Mouse (Mus musculus) embryonic facial prominence, embryonic 13.5 days (tissue): ENCODE data around the gene Mrpl23. TPM values are rescaled to one million over a fixed set of nuclear protein-coding genes. Genes with fewer than 3 reads are reported as not detected.
A peak's percentile ranks its signal among the peaks of the same experiment; 100 is the strongest.

Experiments
- ATAC-seq: fragments of 200-750 bp; cut with Nextera tagmentation; 2 replicates; pipeline ENCODE4 v1.8.0; 2017; ENCODE audit warnings: low read depth; ENCODE audit not compliant: insufficient number of reproducible peaks, insufficient read depth, low FRiP score, low TSS enrichment
- H3K27ac ChIP-seq: fragments of 300-500 bp; sonication (generic); 2 replicates; pipeline ENCODE4 v1.5.1; 2015; ENCODE audit warnings: moderate library complexity, mild to moderate bottlenecking, inconsistent platforms
- H3K27me3 ChIP-seq: fragments of 300-500 bp; sonication (generic); 2 replicates; pipeline ENCODE4 v1.6.1; 2015; ENCODE audit warnings: mild to moderate bottlenecking, inconsistent platforms
- H3K36me3 ChIP-seq: fragments of 300-500 bp; sonication (generic); 2 replicates; pipeline ENCODE4 v1.6.1; 2015; ENCODE audit warnings: mild to moderate bottlenecking, inconsistent platforms
- H3K4me1 ChIP-seq: fragments of 300-500 bp; sonication (generic); 2 replicates; pipeline ENCODE4 v1.6.1; 2015; ENCODE audit warnings: inconsistent platforms
- H3K4me2 ChIP-seq: fragments of 300-500 bp; sonication (generic); 2 replicates; pipeline ENCODE4 v1.6.1; 2015; ENCODE audit warnings: moderate library complexity, mild to moderate bottlenecking, inconsistent platforms
- H3K4me3 ChIP-seq: fragments of 300-500 bp; sonication (generic); 2 replicates; pipeline ENCODE4 v1.5.1; 2015; ENCODE audit warnings: mild to moderate bottlenecking, inconsistent platforms
- H3K9ac ChIP-seq: fragments of 300-500 bp; sonication (generic); 2 replicates; pipeline ENCODE4 v1.6.1; 2015; ENCODE audit warnings: mild to moderate bottlenecking, inconsistent platforms
- H3K9me3 ChIP-seq: fragments of 300-500 bp; sonication (generic); 2 replicates; pipeline ENCODE4 v1.6.1; 2016; ENCODE audit warnings: inconsistent platforms
- WGBS: fragments of 180-500 bp; shearing (Covaris S2); methylation state at CpG from one replicate; pipeline ENCODE4 v1.1.7; 2015; ENCODE audit warnings: mixed read lengths; 5-methylcytosine and 5-hydroxymethylcytosine counted together
- polyA plus RNA-seq: library from polyadenylated mRNA; unstranded; fragments of >200 nt; fragmentation: Nextera tagmentation; extraction: Ambion mirVana; gene quantifications from 2 replicates; pipeline ENCODE4 v1.2.1, GENCODE M21; 2015

The Mrpl23 gene
- polyA plus RNA-seq, 1 experiment from 2014 or later = 36.0 TPM

DNA sequence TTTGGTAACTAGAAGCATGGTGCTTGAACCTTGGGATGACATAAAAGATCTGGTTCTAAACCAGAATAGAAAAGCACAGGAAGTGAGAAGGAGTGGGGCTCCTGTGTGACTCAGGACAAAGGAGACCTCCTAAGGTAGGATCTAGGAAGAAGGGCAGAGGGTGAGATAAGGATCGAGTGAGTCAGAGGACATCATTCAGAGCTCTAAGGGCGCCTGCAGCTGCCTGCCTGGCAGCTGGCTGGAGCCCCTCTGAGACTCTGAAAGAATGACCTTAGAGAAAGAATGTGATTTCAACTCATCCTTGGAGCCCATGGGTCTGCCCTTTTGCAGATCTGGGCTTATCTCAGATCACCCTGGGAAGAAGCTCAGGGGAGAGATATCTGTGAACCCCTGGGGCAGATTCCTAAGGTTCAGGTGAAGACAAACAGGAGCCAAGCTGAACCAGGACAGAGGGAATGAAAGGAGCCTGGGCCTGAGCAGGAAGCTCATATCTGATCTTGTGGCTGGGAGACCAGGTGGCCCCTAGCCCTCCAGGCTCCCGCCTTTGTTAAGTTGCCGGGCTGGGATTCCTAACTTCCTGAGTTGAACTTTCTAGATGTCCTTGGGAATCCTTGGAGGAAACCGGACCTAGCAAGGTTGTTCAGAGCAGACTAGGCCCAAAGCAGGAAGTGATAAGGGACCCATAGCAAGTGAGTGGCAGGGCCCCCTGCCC is 33.3 kb upstream of the Mrpl23 start:
- H3K9ac ChIP-seq = no peak overlapping the region
- 0 out of 2 replicates have a peak, but pooled peaks cover 3% of the 10 kb centered on the region for H3K36me3 ChIP-seq
- peak overlapping the region; percentile 22; the same call in 1 of the 2 replicates for H3K27ac ChIP-seq
- 0 out of 2 replicates have a peak, but pooled peaks cover 3% of the 10 kb centered on the region for H3K4me1 ChIP-seq
- no peaks in the 10 kb centered on the region for H3K9me3 ChIP-seq
- no peak overlapping the region for H3K4me3 ChIP-seq
- no peak for ATAC-seq
- H3K27me3 ChIP-seq = no peaks in the 10 kb centered on the region
- WGBS = 63% methylated on average over 5 of the region's 5 CpGs
- H3K4me2 ChIP-seq = no peak overlapping the region

DNA sequence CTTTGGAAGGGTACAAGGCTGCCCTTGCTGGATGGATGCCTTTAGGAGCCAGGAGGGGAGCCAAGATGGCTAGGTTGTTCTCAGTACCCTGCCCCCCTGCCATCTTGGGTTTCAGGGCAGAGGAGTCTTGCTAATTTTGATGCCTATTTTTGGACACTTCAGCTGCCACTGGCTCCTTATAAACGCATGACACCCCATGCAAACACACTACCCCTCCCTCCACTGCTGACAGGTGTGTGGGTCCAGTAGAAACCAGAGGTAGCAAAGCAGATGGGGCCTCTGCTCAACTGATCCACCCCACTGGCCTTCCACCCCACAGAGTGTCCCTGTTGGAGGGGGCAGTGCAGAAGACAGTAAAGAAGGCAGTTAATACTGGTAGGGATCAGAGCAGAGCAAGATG is 32.5 kb upstream of the Mrpl23 start:
- Histone ChIP-seq H3K4me1 (0 out of 2 replicates have a peak, but pooled peaks cover 3% of the 10 kb centered on the region), H3K9ac (no peak overlapping the region), H3K4me2 (no peak overlapping the region), H3K36me3 (no peaks in the 10 kb centered on the region), H3K27me3 (no peaks in the 10 kb centered on the region), H3K4me3 (no peak overlapping the region), H3K27ac (no peak overlapping the region), H3K9me3 (no peaks in the 10 kb centered on the region)
- 78% methylated on average over 1 of the region's 1 CpGs for WGBS
- ATAC-seq = no peak

DNA sequence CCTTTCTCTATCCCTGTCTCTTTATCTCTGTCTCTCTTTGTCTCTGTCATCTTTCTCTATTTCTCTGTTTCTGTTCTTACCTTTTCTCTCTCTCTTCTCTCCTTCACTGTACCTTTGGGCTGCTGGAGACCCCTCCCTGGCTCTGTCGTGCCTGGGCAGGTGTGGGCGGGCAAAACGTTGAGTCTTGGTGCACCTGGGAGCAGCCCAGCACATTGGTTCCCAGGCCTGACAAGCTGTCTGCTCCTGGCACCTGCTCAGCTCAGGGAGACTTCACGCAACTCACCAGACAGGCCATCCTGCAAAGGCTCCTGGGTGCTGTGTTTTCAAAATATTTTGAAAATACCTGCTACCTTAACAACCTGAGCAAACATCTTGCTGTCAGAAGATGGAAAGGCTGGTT is 29.3 kb upstream of the Mrpl23 start:
- WGBS = 69% methylated on average over 4 of the region's 4 CpGs
- H3K4me3 ChIP-seq = no peak overlapping the region
- H3K27ac ChIP-seq = no peak overlapping the region
- no peak for ATAC-seq
- H3K36me3 ChIP-seq = no peaks in the 10 kb centered on the region
- no peak overlapping the region for H3K9ac ChIP-seq
- H3K4me1 ChIP-seq = peaks cover 27% of the 10 kb centered on the region
- no peaks in the 10 kb centered on the region for H3K9me3 ChIP-seq
- no peaks in the 10 kb centered on the region for H3K27me3 ChIP-seq
- H3K4me2 ChIP-seq = no peak overlapping the region

DNA sequence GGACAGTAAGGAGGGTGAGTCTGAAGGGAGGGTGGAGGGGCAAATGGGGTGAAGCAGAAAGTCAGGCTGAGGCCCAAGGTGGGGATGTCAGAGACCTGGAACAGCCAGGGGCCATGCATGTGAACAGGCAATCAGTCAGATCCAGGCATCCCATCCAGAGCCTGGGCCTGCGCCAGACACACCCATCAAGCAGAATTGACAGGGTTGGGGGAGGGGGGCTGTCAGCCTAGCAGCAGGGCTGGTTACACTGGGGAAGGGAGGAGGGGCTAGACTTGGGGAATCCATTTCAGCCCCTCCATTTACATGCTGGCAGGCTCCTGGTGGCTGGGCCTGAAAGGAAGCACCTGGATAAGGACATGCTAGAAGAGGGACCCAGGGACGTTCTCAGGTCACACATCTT is 26.5 kb upstream of the Mrpl23 start:
- Histone ChIP-seq H3K36me3 (no peaks in the 10 kb centered on the region), H3K9ac (no peak overlapping the region), H3K4me1 (peaks cover 46% of the 10 kb centered on the region), H3K9me3 (no peaks in the 10 kb centered on the region), H3K27me3 (no peaks in the 10 kb centered on the region), H3K4me3 (no peak overlapping the region), H3K27ac (peak overlapping the region; percentile 76), H3K4me2 (no peak overlapping the region)
- ATAC-seq = peak; percentile 73
- WGBS = 24% methylated on average over 2 of the region's 2 CpGs

DNA sequence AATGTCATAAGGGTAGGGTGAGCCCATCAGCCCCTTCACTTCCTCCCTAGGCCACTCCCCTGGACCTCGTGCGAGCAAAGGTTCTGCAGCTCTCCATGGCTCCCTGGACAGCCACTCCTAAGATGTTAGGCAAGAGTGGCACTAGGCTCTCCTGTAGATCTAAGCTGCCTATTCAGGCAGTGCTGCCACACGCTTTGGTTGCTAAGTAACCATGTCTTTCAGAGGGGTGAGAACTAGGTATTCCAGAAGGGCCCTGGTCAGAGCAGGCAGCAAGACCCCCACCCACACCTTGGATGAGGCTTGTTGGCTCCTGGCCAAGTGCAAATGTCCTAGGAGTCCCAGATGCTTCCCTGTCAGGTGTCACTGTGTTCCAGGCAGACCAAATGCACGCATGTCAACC is 26.0 kb upstream of the Mrpl23 start:
- Histone ChIP-seq H3K27ac (peak overlapping the region; percentile 76), H3K9ac (peak overlapping the region; percentile 49), H3K4me1 (peaks cover 52% of the 10 kb centered on the region), H3K9me3 (no peaks in the 10 kb centered on the region), H3K4me3 (no peak overlapping the region), H3K27me3 (no peaks in the 10 kb centered on the region), H3K36me3 (no peaks in the 10 kb centered on the region), H3K4me2 (no peak overlapping the region)
- ATAC-seq = no peak
- 49% methylated on average over 4 of the region's 4 CpGs for WGBS

DNA sequence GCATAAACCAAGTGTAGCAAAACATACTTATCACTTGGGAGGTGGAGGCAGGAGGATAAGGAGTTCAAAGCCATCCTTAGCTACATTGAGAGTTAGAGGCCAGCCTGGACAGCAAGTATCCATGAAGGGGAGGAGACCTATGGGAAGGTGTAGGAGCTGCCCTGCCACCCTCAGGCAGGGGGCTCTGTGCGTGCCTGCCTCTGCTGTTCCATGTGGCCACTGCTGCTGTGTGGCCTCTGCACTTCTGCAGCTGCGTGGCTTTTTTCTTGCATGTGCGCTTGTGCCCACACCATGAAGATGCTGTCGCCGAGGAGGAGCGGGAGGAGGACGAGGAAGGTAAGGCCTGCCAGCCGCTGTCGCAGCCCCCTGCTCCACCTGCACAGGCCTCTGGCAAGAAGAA is 25.0 kb upstream of the Mrpl23 start:
- no peak for ATAC-seq
- Histone ChIP-seq H3K9me3 (no peaks in the 10 kb centered on the region), H3K27me3 (no peaks in the 10 kb centered on the region), H3K9ac (no peak overlapping the region), H3K4me2 (no peak overlapping the region), H3K4me3 (no peak overlapping the region), H3K36me3 (no peaks in the 10 kb centered on the region), H3K4me1 (peaks cover 52% of the 10 kb centered on the region), H3K27ac (0 out of 2 replicates have a peak overlapping the region, but pooled peaks have one; percentile 99)
- WGBS = 89% methylated on average over 9 of the region's 9 CpGs

DNA sequence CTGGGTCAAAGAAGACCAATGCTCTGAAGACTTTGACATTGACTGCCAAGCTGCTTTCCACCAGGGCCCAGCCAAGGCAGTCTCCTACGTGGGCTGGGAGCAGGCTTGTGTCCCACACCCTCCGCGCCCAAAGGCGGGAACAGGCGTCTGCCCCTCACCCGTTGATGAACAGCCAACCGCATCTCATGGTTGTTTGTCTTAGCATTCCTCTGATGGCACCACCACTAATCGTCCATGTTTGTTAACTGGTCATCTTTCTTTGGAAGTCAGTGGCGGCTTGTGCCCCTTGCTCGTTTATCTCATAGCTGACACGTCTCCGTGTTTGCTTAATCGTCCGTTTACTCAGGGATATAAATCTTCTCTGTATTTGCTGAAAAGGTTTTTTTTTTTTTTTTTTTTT is 23.0 kb upstream of the Mrpl23 start:
- H3K36me3 ChIP-seq = no peaks in the 10 kb centered on the region
- no peak overlapping the region for H3K9ac ChIP-seq
- no peak overlapping the region for H3K4me3 ChIP-seq
- peaks cover 52% of the 10 kb centered on the region for H3K4me1 ChIP-seq
- WGBS = 22% methylated on average over 14 of the region's 14 CpGs
- peak overlapping the region; percentile 38 for H3K4me2 ChIP-seq
- no peaks in the 10 kb centered on the region for H3K27me3 ChIP-seq
- peak overlapping the region; percentile 99 for H3K27ac ChIP-seq
- ATAC-seq = no peak
- H3K9me3 ChIP-seq = no peaks in the 10 kb centered on the region

DNA sequence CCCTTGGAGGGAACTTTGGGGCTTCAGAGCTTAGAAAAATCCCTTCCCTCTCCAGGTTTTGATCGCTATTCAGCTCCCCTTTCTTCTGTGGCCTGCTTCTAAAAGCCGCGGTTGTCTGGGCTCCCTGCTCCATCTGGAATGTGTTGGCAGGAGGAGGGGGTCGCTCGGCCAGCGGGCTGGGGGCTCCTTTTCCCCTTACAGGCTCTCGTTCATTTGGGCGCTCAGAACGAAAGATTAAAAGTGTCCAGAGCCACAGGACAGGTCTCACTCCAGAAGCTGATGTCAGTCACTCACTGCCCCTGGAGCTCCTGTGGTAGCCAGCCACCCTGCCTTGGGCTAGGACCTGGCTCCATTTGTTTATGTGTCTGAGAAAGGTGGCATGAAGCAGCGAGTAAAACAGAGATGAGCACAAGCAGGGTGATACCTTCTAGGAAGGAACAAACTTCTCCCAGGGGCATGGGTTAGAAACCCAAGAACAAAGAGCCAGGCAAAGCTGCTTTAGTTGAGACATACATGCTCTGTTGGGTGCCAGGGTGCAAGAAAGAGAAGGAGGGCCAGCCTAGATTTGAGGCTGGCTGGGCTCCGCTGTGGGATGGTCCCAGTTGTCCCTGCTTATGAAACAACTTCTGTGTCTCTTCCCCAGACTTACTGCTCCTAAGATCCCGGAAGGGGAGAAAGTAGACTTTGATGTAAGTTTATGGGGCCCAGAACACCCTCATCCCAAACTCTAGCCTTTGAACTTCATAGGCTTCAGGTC is 22.3 kb upstream of the Mrpl23 start:
- Histone ChIP-seq H3K27me3 (no peaks in the 10 kb centered on the region), H3K27ac (peak overlapping the region; percentile 99), H3K4me3 (no peak overlapping the region), H3K9ac (peak overlapping the region; percentile 64), H3K4me2 (peak overlapping the region; percentile 20; the same call in 1 of the 2 replicates), H3K36me3 (no peaks in the 10 kb centered on the region), H3K9me3 (no peaks in the 10 kb centered on the region), H3K4me1 (peaks cover 59% of the 10 kb centered on the region)
- WGBS = 12% methylated on average over 12 of the region's 12 CpGs
- no peak for ATAC-seq

DNA sequence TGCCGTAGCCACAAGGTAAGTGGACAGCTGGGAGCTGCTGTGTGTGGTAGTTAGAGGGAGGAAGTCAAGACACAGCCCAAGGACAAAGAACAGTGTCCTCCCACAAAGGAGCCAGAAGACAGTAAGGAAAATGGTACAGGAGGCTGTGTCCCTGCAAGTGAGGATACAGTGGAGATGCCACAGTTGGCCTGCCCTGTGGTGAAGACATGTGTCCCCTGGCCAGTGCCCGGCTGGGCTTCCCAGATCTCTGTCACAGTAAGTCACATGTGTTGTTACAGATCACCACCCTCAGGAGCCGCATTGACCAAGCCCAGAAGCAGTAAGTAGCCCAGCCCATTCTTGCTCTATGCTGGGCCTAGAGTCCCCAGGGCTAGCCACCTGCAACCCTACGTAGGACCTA is 18.4 kb upstream of the Mrpl23 start:
- H3K4me3 ChIP-seq = no peak overlapping the region
- peaks cover 51% of the 10 kb centered on the region for H3K4me1 ChIP-seq
- H3K9me3 ChIP-seq = no peaks in the 10 kb centered on the region
- H3K27ac ChIP-seq = peak overlapping the region; percentile 98
- no peak overlapping the region for H3K4me2 ChIP-seq
- no peaks in the 10 kb centered on the region for H3K27me3 ChIP-seq
- H3K9ac ChIP-seq = no peak overlapping the region
- WGBS = 80% methylated on average over 4 of the region's 4 CpGs
- no peaks in the 10 kb centered on the region for H3K36me3 ChIP-seq
- no peak for ATAC-seq

DNA sequence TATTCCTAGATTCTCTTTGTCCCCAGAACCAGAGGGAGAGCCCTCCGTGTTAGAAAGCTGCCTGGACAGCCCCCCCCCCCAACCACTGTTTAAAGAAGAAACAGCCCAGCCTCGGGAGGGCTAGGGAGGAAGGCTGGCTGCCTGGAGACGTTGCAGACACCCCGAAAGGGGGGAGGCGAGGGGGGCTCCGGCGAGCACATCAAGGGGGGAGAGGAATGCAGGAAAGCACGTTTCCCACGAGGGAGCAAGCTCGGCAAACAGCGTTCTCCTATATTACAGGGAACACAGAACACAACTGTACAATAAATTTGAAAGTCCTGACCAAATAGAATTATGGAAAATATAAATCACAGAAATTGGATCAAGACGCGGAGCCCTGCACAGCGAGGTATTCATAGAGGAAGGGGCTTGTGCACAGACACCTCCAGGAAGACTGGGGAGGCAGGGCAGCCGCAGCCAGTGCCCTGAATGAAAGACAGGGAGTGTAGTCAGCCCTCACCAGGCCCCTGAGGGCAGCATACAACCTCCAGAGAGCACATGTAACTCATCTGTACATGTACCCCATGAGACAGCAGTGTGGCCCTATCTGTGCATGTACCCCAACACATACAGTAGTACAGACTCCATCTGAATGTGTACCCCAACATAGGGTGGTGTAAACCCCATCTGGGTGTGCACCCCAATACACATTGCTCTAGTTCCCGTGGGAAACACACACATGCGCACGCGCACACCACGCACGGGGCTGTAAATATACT is 16.1 kb upstream of the Mrpl23 start:
- 27% methylated on average over 21 of the region's 21 CpGs for WGBS
- H3K4me1 ChIP-seq = peaks cover 36% of the 10 kb centered on the region
- peak; percentile 79 for ATAC-seq
- peak overlapping the region; percentile 98 for H3K27ac ChIP-seq
- H3K9ac ChIP-seq = peak overlapping the region; percentile 64
- H3K4me2 ChIP-seq = peak overlapping the region; percentile 40
- no peak overlapping the region for H3K4me3 ChIP-seq
- no peaks in the 10 kb centered on the region for H3K27me3 ChIP-seq
- no peaks in the 10 kb centered on the region for H3K36me3 ChIP-seq
- H3K9me3 ChIP-seq = no peaks in the 10 kb centered on the region

DNA sequence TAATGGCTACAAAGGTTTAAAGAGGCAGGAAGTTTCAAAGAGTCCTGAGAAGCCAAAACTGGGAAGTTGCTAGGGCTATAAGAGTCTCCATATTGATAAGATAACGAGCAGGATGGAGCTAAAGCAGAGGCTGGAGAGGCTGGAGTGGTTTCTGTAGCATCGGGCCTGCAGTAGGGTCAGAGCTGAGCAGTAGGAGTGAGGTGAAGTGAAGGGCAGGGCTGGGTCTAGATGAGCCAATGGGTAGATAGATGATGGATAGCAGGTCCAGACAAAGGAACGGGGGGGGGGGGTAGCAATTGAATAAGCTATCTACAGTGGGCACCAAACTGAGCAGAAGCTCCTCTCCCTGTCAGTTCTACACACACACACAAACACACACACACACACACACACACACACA is 15.0 kb upstream of the Mrpl23 start:
- no peak overlapping the region for H3K4me3 ChIP-seq
- H3K9me3 ChIP-seq = no peaks in the 10 kb centered on the region
- WGBS = 82% methylated on average over 3 of the region's 3 CpGs
- no peaks in the 10 kb centered on the region for H3K27me3 ChIP-seq
- ATAC-seq = no peak
- peak overlapping the region; percentile 98 for H3K27ac ChIP-seq
- no peak overlapping the region for H3K4me2 ChIP-seq
- no peak overlapping the region for H3K9ac ChIP-seq
- peaks cover 39% of the 10 kb centered on the region for H3K4me1 ChIP-seq
- no peaks in the 10 kb centered on the region for H3K36me3 ChIP-seq
